Mouse (Mus musculus): Measurements from ENCODE around the gene Sbk2.

GRCm38 (mm10) chr7:4925441-4926381, 38.5 kb downstream of the Sbk2 start, which contains the start of gene Ssc5d:
- TF ChIP-seq CTCF (IDR thresholded peaks at IDR 0.05; ENCODE audit: borderline replicate concordance, insufficient read depth, low read length) (no peak), POLR2A (IDR thresholded peaks at IDR 0.05; ENCODE audit: low read depth, low read length) (peak; percentile 57)

Data from embryonic fibroblast, embryonic 13.5 days (primary cell).